Mouse (Mus musculus): ENCODE measurements around the gene Pdzd7. TPM values are rescaled to one million over a fixed set of nuclear protein-coding genes. Genes with fewer than 3 reads are reported as not detected.

Gene Pdzd7
- total RNA-seq, 2 experiments from 2014 or later = 0.19 TPM; not detected in 1

- intact Hi-C loops (cut with DNase I) = no loop called here
- peak; percentile 66 for DNase-seq
Measured at GRCm38 (mm10) chr19:45015518-45016281, 29.8 kb downstream of the Pdzd7 start.

DNA sequence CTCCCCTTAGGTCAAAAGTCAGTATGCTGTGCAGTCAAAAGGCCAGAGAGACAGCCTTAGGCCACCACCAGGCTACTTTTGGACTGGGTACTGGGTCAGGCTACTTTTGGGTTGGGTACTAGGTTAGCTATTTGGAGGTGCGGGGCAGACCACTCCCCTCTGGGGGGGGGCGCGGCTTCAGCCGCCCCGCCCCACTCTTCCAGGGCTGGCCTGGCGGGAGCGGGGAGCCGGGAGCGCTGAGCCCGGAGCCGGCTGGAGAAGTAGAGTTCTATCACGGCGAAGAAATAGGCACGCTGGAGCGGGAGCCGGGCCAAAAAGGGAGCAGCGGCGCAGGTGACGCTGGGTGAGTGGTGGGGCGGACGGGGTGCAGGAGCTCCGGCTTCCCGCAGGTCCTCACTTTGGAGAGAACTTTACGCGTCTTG, 30.5 kb downstream of the Pdzd7 start:
- peak; percentile 77 to 78 for DNase-seq
- intact Hi-C loops (cut with DNase I) = no loop called here

DNA sequence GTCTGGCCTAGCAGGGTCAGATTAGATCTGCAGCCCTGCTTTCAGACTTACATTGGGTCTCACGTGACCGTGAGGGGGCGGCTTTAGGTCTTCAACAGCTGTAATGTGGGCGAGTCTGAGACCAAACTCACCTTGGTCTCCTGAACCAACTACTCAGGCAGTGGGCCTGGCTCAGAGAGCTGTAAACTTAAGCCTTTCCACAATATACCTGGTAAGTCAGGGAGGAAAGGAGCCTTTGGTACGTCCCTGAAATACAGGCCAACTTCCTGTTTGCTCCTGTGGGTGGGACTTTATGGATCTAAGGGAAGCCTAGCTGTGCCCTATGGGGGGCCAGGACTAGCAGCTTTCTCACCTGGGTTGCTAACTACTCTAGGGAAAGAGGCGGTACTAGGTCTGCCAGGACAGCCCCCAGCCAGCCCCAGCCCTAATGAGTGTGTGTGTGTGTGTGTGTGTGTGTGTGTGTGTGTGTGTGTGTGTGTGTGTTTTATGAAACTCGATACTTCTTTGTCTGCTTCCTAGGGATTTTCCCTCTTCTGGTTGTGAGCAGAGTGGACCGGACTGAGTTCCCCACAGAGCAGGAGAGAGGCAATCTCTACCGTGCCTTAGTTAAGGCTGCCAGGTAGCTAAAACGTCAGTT, 31.1 kb downstream of the Pdzd7 start, which contains the start of gene Lzts2:
Gene Lzts2, plus strand, starts transcription at position 80 of the 637 bp plus-strand sequence.
- intact Hi-C loops (cut with DNase I) = no loop called here

DNA sequence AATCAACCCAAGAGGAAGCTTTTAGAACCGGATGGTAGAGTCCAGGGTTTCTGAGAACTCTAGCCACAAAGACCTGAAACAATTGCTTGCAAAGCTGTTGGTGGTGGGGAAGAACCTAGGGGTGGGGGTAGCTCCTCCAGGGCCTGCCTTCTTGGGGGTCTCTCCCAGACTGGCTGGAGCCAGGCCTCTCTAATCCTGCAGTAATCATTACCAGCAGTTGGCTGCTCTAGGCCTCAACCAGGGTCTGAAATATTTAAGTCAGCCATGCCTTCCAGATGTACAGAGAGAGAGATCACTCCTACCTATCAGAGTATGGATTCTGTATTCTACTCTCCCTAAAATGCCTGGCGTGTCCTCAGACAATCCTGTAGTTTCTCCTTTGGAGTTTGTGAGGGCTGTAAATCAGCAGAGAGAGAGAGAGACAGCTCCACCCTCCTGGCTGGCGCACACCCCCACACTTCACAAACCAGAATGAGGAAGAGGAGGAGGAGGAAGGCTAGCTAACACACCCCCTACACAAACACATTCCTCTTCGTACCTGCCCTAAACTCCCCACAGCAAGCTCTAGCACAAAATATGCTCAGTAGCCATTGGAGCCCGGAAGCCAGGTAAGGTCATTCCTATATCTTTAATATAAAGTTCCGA, 31.8 kb downstream of the Pdzd7 start:
- intact Hi-C loops (cut with DNase I) = no loop called here
- DNase-seq = no peak

More for the DNA sequence above, 31.1 kb downstream of the Pdzd7 start, which contains the start of gene Lzts2:
- DNase-seq = no peak

DNA sequence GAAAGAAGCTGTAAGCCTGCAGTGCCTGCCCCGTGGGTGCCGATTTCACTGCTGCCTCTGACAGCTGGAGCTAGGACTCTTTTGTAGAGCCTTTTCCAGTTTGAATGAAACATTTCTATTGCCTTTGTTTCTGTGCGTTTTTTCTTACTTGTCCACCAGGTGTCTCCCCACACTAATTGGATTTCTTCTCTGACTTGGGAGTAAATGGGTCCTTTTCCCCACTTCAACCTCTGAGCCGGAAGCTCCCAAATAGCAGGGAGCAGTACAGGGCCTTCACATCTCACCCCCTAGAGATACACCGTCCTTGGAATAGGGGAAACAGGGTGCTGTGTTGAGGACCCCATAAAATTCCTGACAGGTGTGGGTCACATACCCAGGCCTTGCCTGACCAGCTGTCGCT, 32.9 kb downstream of the Pdzd7 start:
- DNase-seq = no peak

GRCm38 (mm10) chr19:45012219-45012618, 33.3 kb downstream of the Pdzd7 start:
- no peak for DNase-seq

More for the DNA sequence above, 32.9 kb downstream of the Pdzd7 start:
- intact Hi-C loops (cut with DNase I) = loop anchor here (1.0 kb wide), 1 partner anchor 19 kb away; no protein-coding TSS in a partner anchor

GRCm38 (mm10) chr19:45010646-45011045, 34.9 kb downstream of the Pdzd7 start:
- DNase-seq = no peak
- intact Hi-C loops (cut with DNase I) = no loop called here

More at GRCm38 (mm10) chr19:45012219-45012618, 33.3 kb downstream of the Pdzd7 start:
- intact Hi-C loops (cut with DNase I) = loop anchor here (1.0 kb wide), 1 partner anchor 19 kb away; no protein-coding TSS in a partner anchor

DNA sequence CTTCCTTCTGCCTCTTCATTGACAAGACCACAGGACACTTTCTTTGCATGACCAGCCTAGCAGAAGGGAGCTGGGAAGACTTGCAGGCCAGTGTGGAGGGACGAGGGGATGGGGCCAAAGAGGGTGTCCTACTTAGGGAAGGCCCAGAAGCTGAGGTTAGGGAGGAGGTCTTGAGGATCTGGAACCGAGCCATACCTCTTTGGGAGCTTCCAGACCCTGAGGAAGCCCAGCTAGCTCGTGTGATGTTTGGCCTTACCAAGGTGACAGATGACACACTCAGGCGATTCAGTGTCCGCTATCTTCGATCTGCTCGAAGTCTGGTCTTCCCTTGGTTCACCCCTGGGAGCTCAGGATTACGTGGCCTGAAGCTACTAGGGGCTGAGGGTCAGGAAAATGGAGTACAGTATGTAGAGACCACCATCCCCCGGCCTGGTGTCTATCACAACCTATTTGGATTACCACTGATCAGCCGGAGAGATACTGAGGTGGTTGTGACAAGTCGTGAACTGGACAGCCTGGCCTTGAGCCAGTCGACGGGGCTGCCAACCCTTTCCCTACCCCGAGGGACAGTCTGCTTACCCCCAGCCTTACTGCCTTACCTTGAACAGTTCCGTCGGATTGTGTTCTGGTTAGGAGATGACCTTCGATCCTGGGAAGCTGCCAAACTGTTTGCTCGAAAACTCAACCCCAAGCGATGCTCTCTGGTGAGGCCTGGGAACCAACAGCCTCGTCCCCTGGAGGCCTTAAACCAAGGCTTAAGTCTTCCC, 37.9 kb downstream of the Pdzd7 start:
- intact Hi-C loops (cut with DNase I) = no loop called here
- no peak for DNase-seq

- DNase-seq = no peak
- intact Hi-C loops (cut with DNase I) = no loop called here
Measured at GRCm38 (mm10) chr19:45007021-45007420, 38.5 kb downstream of the Pdzd7 start.

GRCm38 (mm10) chr19:45005957-45006712, 39.4 kb downstream of the Pdzd7 start, which contains the start of gene Mrpl43:
Gene Mrpl43 (minus strand): TSS chr19:45006442.
- DNase-seq = peak; percentile 95 to 99
- intact Hi-C loops (cut with DNase I) = no loop called here

DNA sequence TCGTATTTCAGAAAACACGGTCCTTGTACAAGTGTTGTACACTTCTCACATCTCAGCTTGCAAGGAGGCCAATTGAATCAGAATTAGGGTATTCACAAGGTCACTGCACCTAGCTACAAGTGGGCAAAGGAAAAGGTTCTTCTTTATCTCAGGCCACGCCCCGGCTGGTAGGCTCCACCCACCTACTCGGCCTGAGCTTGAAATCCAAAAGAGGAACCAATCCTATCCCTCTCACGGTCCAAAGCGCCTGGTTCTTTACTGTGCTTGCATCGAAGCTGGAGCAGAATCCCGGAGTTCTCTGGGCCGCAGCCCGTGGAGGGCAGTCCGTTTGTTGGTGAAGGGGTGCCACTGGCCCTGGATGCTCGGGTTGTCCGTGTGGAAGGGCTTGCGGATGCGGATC, 40.1 kb downstream of the Pdzd7 start, which contains the start of gene Twnk:
Gene Twnk, plus strand, starts transcription at position 220 of the 400 bp plus-strand sequence.
- intact Hi-C loops (cut with DNase I) = no loop called here
- peak; percentile 33 to 53 for DNase-seq

DNA sequence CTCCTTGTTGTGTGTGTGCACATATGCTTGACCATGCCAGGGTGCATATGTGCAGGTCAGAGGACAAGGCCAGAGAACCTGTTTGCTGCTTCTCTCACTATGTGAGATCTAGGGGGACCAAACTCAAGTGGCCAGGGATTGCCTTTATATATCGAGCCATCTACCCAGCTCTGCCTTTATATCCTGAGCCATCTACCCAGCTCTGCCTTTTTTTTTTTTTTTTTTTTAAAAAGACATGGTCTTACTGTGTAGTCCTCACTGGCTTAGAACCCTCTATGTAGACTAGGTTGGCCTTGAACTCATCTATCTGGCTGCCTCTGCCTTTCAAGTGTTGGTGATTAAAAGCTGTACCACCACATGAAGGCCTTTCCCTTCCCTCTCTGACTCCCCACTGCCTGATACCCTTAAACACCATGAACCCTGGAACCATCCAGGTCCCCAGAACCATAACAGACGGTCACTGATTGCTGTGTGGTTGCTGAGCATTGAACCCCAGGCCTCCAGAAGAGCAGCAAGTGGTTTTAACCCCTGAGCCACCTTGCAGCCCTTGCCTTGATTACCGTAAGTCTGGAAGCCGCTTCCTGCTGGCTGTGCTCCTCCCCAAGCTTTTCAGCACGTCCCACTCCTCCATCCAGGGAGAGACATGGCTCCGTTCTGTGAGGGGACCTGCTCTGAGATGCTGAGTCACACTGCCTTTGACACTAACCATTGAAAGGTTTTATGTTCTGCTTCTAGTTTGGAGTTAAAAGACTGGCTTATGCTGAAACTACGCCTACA, 41.6 kb downstream of the Pdzd7 start:
- no peak for DNase-seq
- intact Hi-C loops (cut with DNase I) = no loop called here

DNA sequence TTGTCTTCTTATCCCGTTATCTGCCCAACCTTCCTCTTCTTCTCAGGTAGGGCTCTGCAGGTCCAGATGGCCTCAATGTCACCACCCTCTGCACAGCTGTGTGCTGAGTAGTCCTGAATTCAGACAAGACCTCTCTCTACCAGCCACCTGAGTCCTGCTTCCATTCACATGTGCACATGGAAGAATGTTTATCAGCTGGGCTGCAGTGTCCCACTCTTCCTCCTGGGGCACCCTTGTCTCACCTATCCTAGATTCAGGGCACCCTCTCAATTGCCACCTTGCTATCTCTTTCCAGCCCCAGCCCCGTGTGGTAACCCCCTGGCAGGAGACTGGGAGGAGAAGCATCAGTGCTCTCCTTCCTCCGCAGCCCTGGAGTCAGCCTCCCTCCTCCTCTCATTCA, 43.2 kb downstream of the Pdzd7 start:
- no peak for DNase-seq
- intact Hi-C loops (cut with DNase I) = no loop called here

DNA sequence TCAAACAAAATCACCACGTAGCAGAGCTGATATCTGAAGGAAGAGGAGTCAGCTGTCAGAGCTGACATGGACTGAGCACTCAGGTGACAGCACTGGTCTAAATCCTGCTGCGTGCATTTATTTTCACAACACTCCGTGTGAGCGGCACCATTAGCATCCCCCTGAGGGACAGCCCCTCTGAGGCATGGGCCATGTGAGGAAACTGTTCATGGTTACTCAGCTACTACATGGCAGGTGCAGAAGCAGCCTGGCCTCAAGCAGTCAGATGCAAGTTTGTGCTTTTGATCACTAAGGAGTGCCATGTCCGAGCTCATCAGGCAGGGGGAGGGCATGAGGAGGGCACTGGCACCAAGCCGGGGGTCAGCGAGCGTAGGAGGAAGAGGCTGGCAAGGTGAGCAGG, 45.9 kb downstream of the Pdzd7 start:
- DNase-seq = no peak
- intact Hi-C loops (cut with DNase I) = no loop called here

- intact Hi-C loops (cut with DNase I) = no loop called here
Measured at GRCm38 (mm10) chr19:44997786-44998185, 47.7 kb downstream of the Pdzd7 start.

GRCm38 (mm10) chr19:44992712-44993111, 52.8 kb downstream of the Pdzd7 start:
- intact Hi-C loops (cut with DNase I) = no loop called here
- DNase-seq = no peak

More at GRCm38 (mm10) chr19:44997786-44998185, 47.7 kb downstream of the Pdzd7 start:
- DNase-seq = no peak

DNA sequence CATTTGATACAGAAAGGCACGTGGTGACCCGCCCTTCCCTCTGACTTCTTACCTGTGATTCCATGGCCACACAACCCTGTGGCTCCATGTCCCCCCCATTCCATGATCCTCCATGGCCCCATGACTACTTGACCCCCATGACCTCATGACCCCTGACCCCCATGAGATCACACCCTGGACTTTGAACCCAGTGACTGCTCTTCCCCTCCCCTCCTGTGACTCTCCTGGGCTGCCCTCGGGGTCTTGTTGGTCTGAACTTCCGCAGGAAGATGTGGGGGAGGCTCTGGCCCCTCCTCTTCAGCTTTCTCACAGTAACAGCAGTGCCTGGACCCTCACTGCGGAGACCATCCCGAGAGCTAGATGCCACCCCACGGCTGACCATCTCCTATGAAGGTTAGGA, 53.3 kb downstream of the Pdzd7 start:
- intact Hi-C loops (cut with DNase I) = no loop called here

GRCm38 (mm10) chr19:44991031-44991430, 54.5 kb downstream of the Pdzd7 start:
- intact Hi-C loops (cut with DNase I) = no loop called here
- no peak for DNase-seq

More for the DNA sequence above, 53.3 kb downstream of the Pdzd7 start:
- DNase-seq = no peak
